Mouse (Mus musculus) cerebellum, adult 18-20 months (tissue): Measurements from ENCODE around the gene Htra3.

ENCODE experiments used
- DNase-seq, 2 experiments: peaks; one replicate each; pipeline ENCODE4 v3.0.0; 2021

Htra3 gene

GRCm38 (mm10) chr5:35693638-35694037 is 14.1 kb upstream of the Htra3 start:
- DNase-seq: no peak

GRCm38 (mm10) chr5:35691246-35691645 is 11.7 kb upstream of the Htra3 start:
- DNase-seq: no peak

GRCm38 (mm10) chr5:35690485-35691165 is 11.0 kb upstream of the Htra3 start:
- DNase-seq: peak; percentile 22 to 33

GRCm38 (mm10) chr5:35689374-35689773 is 9.8 kb upstream of the Htra3 start:
- DNase-seq: no peak

GRCm38 (mm10) chr5:35688851-35689250 is 9.3 kb upstream of the Htra3 start:
- no peak for DNase-seq

GRCm38 (mm10) chr5:35687098-35687497 is 7.5 kb upstream of the Htra3 start:
- no peak for DNase-seq

GRCm38 (mm10) chr5:35686336-35686735 is 6.8 kb upstream of the Htra3 start:
- DNase-seq: no peak

GRCm38 (mm10) chr5:35685079-35685478 is 5.5 kb upstream of the Htra3 start:
- DNase-seq: no peak

GRCm38 (mm10) chr5:35680958-35681357 is 1.4 kb upstream of the Htra3 start:
- DNase-seq: no peak

- no peak for DNase-seq
Observed at GRCm38 (mm10) chr5:35676964-35677363, 2.6 kb downstream of the Htra3 start.

GRCm38 (mm10) chr5:35674081-35674555 is 5.5 kb downstream of the Htra3 start:
- no peak for DNase-seq

GRCm38 (mm10) chr5:35673086-35673485 is 6.5 kb downstream of the Htra3 start:
- no peak for DNase-seq

- no peak for DNase-seq
Observed at GRCm38 (mm10) chr5:35672581-35672980, 7.0 kb downstream of the Htra3 start.

- peak; percentile 32 to 40 for DNase-seq
Observed at GRCm38 (mm10) chr5:35671474-35671891, 8.1 kb downstream of the Htra3 start.

- no peak for DNase-seq
Observed at GRCm38 (mm10) chr5:35670412-35670801, 9.2 kb downstream of the Htra3 start.

- DNase-seq: no peak
Observed at GRCm38 (mm10) chr5:35669747-35670411, 9.7 kb downstream of the Htra3 start.

- no peak for DNase-seq
Observed at GRCm38 (mm10) chr5:35666152-35666551, 13.4 kb downstream of the Htra3 start.

- no peak for DNase-seq
Observed at GRCm38 (mm10) chr5:35662021-35662545, 17.5 kb downstream of the Htra3 start.

- DNase-seq: no peak
Observed at GRCm38 (mm10) chr5:35661210-35661609, 18.4 kb downstream of the Htra3 start.

GRCm38 (mm10) chr5:35659503-35659902 is 20.1 kb downstream of the Htra3 start:
- DNase-seq: no peak

- no peak for DNase-seq
Observed at GRCm38 (mm10) chr5:35655753-35656485, 23.7 kb downstream of the Htra3 start.

- no peak for DNase-seq
Observed at GRCm38 (mm10) chr5:35653743-35654395, 25.7 kb downstream of the Htra3 start.

GRCm38 (mm10) chr5:35652872-35653271 is 26.7 kb downstream of the Htra3 start:
- no peak for DNase-seq
